Mouse (Mus musculus): ENCODE data around the gene Chd8. TPM values are rescaled to one million over a fixed set of nuclear protein-coding genes. Genes with fewer than 3 reads are reported as not detected.

Gene Chd8
- polyA plus RNA-seq, 1 experiment from 2014 or later = 43.9 TPM

- Histone ChIP-seq H3K27ac (peak overlapping the region; percentile 97), H3K9me3 (no peaks in the 10 kb centered on the region), H3K27me3 (replicated peaks) (no peaks in the 10 kb centered on the region), H3K4me2 (peak overlapping the region; percentile 69), H3K9ac (peak overlapping the region; percentile 92), H3K4me3 (peak overlapping the region; percentile 96), H3K4me1 (peaks cover 27% of the 10 kb centered on the region), H3K36me3 (replicated peaks) (0 out of 2 replicates have a peak, but pooled peaks cover 2% of the 10 kb centered on the region)
- 8% methylated on average over 18 of the region's 18 CpGs for WGBS
- no peak for ATAC-seq (replicated peaks)
These were observed 1.0 kb downstream of the Chd8 start for GRCm38 (mm10) chr14:52256311-52257175.

DNA sequence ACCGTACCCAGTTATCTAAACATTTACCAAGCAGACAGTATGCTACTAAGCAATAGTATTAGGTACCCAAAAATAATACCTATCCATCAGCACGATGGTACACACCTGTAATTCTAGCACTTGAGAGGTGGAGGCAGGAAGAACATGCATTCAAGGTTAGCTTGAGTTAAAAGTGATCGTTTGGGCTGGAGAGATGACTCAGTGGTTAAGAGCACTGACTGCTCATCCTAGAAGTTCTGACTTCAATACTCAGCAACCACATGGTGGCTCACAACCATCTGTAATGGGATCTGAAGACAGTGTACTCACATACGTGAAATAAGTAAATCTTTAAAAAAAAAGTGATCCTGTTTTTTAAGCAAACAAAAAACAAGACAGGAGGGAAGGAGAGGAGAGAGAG lies 11.5 kb downstream of the Chd8 start:
- no peaks in the 10 kb centered on the region for H3K27me3 ChIP-seq (replicated peaks)
- no peak overlapping the region for H3K9ac ChIP-seq
- no peak overlapping the region for H3K4me2 ChIP-seq
- ATAC-seq (replicated peaks) = no peak
- WGBS = 88% methylated on average over 4 of the region's 4 CpGs
- 0 out of 2 replicates have a peak, but pooled peaks cover 3% of the 10 kb centered on the region for H3K36me3 ChIP-seq (replicated peaks)
- no peaks in the 10 kb centered on the region for H3K9me3 ChIP-seq
- no peak overlapping the region for H3K4me3 ChIP-seq
- H3K27ac ChIP-seq = no peak overlapping the region
- H3K4me1 ChIP-seq = peaks cover 15% of the 10 kb centered on the region

GRCm38 (mm10) chr14:52244690-52245042 lies 12.9 kb downstream of the Chd8 start:
- Histone ChIP-seq H3K4me2 (peak overlapping the region; percentile 81), H3K27ac (peak overlapping the region; percentile 64), H3K4me1 (peaks cover 15% of the 10 kb centered on the region), H3K9me3 (no peaks in the 10 kb centered on the region), H3K27me3 (replicated peaks) (no peaks in the 10 kb centered on the region), H3K4me3 (peak overlapping the region; percentile 60), H3K9ac (peak overlapping the region; percentile 59), H3K36me3 (replicated peaks) (0 out of 2 replicates have a peak, but pooled peaks cover 1% of the 10 kb centered on the region)
- peak; percentile 85 for ATAC-seq (replicated peaks)
- 8% methylated on average over 7 of the region's 7 CpGs for WGBS

DNA sequence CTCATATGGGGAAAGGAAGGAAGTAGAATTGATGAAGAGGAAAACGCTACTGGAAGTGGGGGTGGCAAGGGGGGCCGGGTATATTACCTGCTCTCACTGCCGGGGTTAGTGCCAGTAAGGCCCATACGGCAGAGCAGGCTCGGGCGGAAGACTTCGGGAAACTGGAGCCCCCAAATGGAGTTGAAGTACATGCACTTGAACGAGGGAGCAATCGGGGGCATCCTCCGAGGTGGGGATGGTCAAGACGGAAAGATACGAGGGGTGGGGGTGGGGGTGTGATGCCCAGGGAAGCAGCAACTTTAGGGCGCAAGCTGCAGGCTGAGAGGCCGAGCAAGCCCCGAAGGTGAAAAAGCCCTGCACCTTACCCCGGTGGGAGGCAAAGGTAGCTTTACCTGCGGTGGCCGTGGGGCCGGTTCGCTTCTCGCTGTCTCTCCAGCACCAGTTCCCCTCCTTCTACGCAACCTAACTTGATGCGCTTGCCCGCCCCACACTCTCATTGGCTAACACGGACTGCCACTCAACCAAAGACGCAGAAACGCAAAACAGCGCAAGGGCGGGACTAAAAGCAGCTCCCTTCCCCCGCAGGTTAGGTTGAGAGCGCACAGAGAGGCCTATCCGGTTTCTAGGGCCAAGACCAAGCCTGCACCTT lies 13.4 kb downstream of the Chd8 start:
- under 1% methylated on average over 32 of the region's 32 CpGs for WGBS

GRCm38 (mm10) chr14:52236216-52236615 lies 21.4 kb downstream of the Chd8 start:
- no peaks in the 10 kb centered on the region for H3K27me3 ChIP-seq (replicated peaks)
- 100% methylated on average over 1 of the region's 1 CpGs for WGBS
- no peak overlapping the region for H3K4me2 ChIP-seq
- no peak overlapping the region for H3K4me3 ChIP-seq
- no peak overlapping the region for H3K27ac ChIP-seq
- peaks cover 36% of the 10 kb centered on the region for H3K36me3 ChIP-seq (replicated peaks)
- H3K9ac ChIP-seq = no peak overlapping the region
- no peak for ATAC-seq (replicated peaks)
- no peaks in the 10 kb centered on the region for H3K4me1 ChIP-seq
- no peaks in the 10 kb centered on the region for H3K9me3 ChIP-seq

More for the DNA sequence above, 13.4 kb downstream of the Chd8 start:
- Histone ChIP-seq H3K27ac (peak overlapping the region; percentile 74), H3K4me2 (peak overlapping the region; percentile 81), H3K4me1 (peaks cover 15% of the 10 kb centered on the region), H3K4me3 (peak overlapping the region; percentile 60), H3K36me3 (replicated peaks) (no peaks in the 10 kb centered on the region), H3K9ac (peak overlapping the region; percentile 68), H3K9me3 (no peaks in the 10 kb centered on the region), H3K27me3 (replicated peaks) (no peaks in the 10 kb centered on the region)
- peak; percentile 100 for ATAC-seq (replicated peaks)

GRCm38 (mm10) chr14:52235165-52235564 lies 22.4 kb downstream of the Chd8 start:
- H3K9me3 ChIP-seq = no peaks in the 10 kb centered on the region
- H3K27ac ChIP-seq = no peak overlapping the region
- WGBS = 91% methylated on average over 7 of the region's 7 CpGs
- no peak overlapping the region for H3K4me2 ChIP-seq
- H3K4me3 ChIP-seq = no peak overlapping the region
- peaks cover 46% of the 10 kb centered on the region for H3K36me3 ChIP-seq (replicated peaks)
- H3K9ac ChIP-seq = no peak overlapping the region
- no peaks in the 10 kb centered on the region for H3K27me3 ChIP-seq (replicated peaks)
- no peak for ATAC-seq (replicated peaks)
- no peaks in the 10 kb centered on the region for H3K4me1 ChIP-seq

DNA sequence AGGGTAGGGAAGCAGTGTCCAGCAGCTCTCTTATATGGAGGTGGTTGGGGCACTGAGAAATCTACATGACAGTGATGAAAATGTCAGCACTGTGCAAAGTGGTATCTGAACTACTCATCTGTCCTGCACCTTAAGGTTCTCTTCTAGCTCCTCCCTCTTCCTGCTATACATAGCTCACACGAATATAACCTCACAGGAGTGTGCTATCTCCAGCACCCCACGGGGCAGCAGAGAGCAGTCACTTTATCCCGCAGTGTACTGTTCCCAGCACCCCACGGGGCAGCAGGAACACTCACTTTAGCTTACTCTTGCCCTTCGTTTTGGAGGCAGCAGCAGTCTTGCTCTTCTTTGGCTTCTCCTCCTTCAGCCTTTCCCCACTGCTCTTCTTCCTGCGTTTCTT lies 25.3 kb downstream of the Chd8 start:
- Histone ChIP-seq H3K27me3 (replicated peaks) (no peaks in the 10 kb centered on the region), H3K36me3 (replicated peaks) (peaks cover 70% of the 10 kb centered on the region), H3K27ac (no peak overlapping the region), H3K9ac (no peak overlapping the region), H3K4me3 (no peak overlapping the region), H3K4me2 (no peak overlapping the region), H3K9me3 (no peaks in the 10 kb centered on the region), H3K4me1 (no peaks in the 10 kb centered on the region)
- ATAC-seq (replicated peaks) = no peak
- WGBS = 86% methylated on average over 6 of the region's 6 CpGs

DNA sequence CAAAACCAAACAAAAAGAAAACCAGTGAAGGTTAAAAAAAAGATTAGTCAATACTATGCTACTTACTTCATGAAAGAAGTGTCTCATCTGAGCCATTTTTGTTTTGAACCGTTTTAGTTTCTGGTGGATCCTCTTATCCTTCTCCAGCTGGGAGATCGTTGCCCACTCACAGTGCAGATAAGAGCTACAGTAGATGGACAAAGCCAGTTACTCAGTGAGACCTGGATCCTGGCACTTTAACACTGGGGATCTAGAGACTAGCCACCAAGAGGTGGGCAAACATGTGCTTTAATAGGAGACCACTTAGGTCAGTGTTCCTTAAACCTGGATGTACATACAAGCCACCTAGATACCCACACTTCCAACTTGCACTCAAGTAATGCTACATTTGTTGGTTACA lies 31.6 kb downstream of the Chd8 start:
- Histone ChIP-seq H3K9me3 (no peaks in the 10 kb centered on the region), H3K27ac (no peak overlapping the region), H3K4me3 (no peak overlapping the region), H3K4me2 (no peak overlapping the region), H3K9ac (no peak overlapping the region), H3K27me3 (replicated peaks) (no peaks in the 10 kb centered on the region), H3K36me3 (replicated peaks) (peaks cover 75% of the 10 kb centered on the region), H3K4me1 (no peaks in the 10 kb centered on the region)
- 94% methylated on average over 2 of the region's 2 CpGs for WGBS
- ATAC-seq (replicated peaks) = no peak

DNA sequence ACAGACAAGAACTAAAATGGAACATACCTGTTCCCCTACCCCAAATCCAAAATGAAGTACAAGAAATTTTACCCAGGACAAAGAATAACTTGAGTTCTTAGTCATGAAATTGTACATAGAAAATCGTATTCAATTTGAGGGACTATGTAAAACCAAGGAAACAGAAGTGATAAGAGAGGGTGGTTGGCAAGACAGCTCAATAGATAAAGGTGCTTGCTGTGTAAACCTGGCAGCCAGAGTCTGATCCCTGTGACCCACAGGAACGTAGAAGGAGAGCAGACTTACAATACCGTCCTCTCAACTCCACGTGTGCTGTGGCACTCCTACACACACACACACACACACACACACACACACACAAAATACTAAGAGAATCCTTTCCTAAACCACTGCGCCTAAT lies 40.3 kb downstream of the Chd8 start:
- Histone ChIP-seq H3K9ac (no peak overlapping the region), H3K9me3 (no peaks in the 10 kb centered on the region), H3K4me3 (no peak overlapping the region), H3K27ac (no peak overlapping the region), H3K4me1 (no peaks in the 10 kb centered on the region), H3K36me3 (replicated peaks) (peaks cover 85% of the 10 kb centered on the region), H3K27me3 (replicated peaks) (no peaks in the 10 kb centered on the region), H3K4me2 (no peak overlapping the region)
- WGBS = 95% methylated on average over 5 of the region's 5 CpGs
- ATAC-seq (replicated peaks) = no peak

DNA sequence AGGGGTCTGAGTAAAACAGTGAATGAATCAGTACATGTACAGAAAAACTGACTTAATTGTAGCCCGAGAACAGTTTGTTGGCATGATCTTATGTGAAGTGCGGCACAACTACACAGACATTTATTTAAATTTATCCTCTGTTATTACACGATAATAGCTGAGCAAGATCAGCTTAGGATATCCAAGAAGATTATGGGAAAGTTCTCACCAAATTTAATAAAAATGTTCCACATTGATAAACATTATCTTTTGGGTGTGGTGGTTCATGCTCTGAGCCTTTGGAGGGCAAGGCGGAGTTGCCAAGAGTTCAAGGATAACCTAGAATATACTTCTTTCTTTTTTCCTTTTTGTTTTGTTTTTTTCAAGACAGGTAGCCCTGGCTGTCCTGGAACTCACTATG lies 58.2 kb downstream of the Chd8 start:
- Histone ChIP-seq H3K4me1 (peaks cover 23% of the 10 kb centered on the region), H3K4me2 (no peak overlapping the region), H3K27me3 (replicated peaks) (no peaks in the 10 kb centered on the region), H3K36me3 (replicated peaks) (peaks cover 35% of the 10 kb centered on the region), H3K27ac (no peak overlapping the region), H3K4me3 (no peak overlapping the region), H3K9ac (no peak overlapping the region), H3K9me3 (no peaks in the 10 kb centered on the region)
- WGBS = 93% methylated on average over 4 of the region's 4 CpGs
- no peak for ATAC-seq (replicated peaks)

DNA sequence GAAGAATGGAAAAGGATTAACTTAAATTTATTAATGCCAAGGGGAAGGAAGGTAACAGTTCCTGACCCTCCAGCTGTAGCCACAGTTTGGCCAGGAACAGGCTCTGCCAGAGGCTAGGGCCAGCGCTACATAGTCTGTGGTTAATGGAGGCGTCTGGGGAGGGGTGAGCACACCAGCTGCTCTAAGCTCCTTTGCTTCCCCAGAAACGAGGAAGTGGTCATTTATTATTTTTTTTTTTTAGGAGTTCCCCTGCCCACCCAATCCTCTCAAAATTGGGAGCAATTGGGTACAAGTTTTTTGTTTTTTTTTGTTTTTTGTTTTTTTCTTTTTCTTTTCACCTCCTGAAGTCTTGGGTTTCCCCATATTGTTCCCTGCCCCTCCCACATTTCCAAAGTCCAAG lies 59.4 kb downstream of the Chd8 start:
- 0 out of 2 replicates have a peak overlapping the region, but pooled peaks have one; percentile 99 for H3K4me3 ChIP-seq
- no peak overlapping the region for H3K9ac ChIP-seq
- peaks cover 23% of the 10 kb centered on the region for H3K4me1 ChIP-seq
- no peaks in the 10 kb centered on the region for H3K27me3 ChIP-seq (replicated peaks)
- no peaks in the 10 kb centered on the region for H3K9me3 ChIP-seq
- no peak overlapping the region for H3K27ac ChIP-seq
- ATAC-seq (replicated peaks) = no peak
- H3K4me2 ChIP-seq = peak overlapping the region; percentile 92
- WGBS = 19% methylated on average over 3 of the region's 3 CpGs
- H3K36me3 ChIP-seq (replicated peaks) = peaks cover 28% of the 10 kb centered on the region

GRCm38 (mm10) chr14:52197156-52197878 lies 60.3 kb downstream of the Chd8 start, which contains the start of gene Supt16:
Supt16 (minus strand) TSS chr14:52197416.
- peak within 1 kb of the TSS; percentile 92 for H3K4me2 ChIP-seq
- H3K9me3 ChIP-seq = no peaks in the 10 kb centered on the region
- H3K9ac ChIP-seq = peak within 1 kb of the TSS; percentile 97
- peak within 1 kb of the TSS; percentile 99 for H3K4me3 ChIP-seq
- WGBS = under 1% methylated on average over 58 of the region's 59 CpGs
- ATAC-seq (replicated peaks) = peak; percentile 98
- no peaks in the 10 kb centered on the region for H3K27me3 ChIP-seq (replicated peaks)
- H3K4me1 ChIP-seq = peaks cover 23% of the 10 kb centered on the region
- peaks cover 26% of the 10 kb centered on the region for H3K36me3 ChIP-seq (replicated peaks)
- peak within 1 kb of the TSS; percentile 95 for H3K27ac ChIP-seq
